Mouse (Mus musculus) erythroblast, embryonic 14.5 days (primary cell): ENCODE results near the gene Smad3.

Experiments used
- GATA1 ChIP-seq: IDR thresholded peaks from 2 replicates; pipeline ENCODE4 v1.6.1; 2012; ENCODE audit warnings: low read length, inconsistent platforms, mixed read lengths
- TAL1 ChIP-seq: IDR thresholded peaks from 3 replicates; pipeline ENCODE4 v1.6.1; 2012; ENCODE audit warnings: low read length, inconsistent platforms, mixed read lengths

DNA sequence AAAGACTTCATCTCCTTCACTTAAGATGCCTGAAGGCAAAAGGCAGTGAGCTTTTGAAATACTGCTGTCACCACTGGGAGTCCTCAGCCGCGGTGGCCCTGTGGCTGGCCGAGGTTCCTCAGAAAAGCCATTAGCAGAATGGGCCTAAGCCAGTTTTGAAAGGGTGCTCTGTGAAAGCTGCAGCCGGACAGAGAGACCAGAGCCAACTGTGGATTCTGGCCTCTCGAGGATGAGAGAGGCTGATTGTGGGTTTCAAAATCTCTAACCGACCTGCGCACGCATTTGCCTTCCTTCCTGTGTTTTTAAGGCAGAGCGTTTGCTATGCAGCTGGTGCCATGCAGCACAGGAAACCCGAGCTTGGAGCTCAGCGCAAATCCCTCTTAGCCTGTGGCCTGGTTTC lies 19.0 kb downstream of the Smad3 start:
- TF ChIP-seq GATA1, result no peak
- no peak for TF ChIP-seq TAL1
